Mouse (Mus musculus) lung, embryonic 15.5 days (tissue): ENCODE results near the gene Ep400. TPM values are rescaled to one million over a fixed set of nuclear protein-coding genes. Genes with fewer than 3 reads are reported as not detected.
A peak's percentile ranks its signal among the peaks of the same experiment; 100 is the strongest.
"Not testable (repeated sequence)": the region's sequence is repeated elsewhere in the genome, so short reads cannot be mapped to it uniquely, and the experiment has no call there.

Experiments used
- ATAC-seq: fragments of 200-750 bp; cut with Nextera tagmentation; 2 replicates; pipeline ENCODE4 v1.8.0; 2017; ENCODE audit warnings: moderate number of reproducible peaks, borderline replicate concordance; ENCODE audit not compliant: low FRiP score, low TSS enrichment; ENCODE audit errors: extremely low read depth
- H3K27ac ChIP-seq: fragments of 300-500 bp; sonication (generic); 2 replicates; pipeline ENCODE4 v1.5.1; 2015; ENCODE audit warnings: moderate library complexity, mild to moderate bottlenecking, inconsistent platforms
- H3K27me3 ChIP-seq: fragments of 300-500 bp; sonication (generic); 2 replicates; pipeline ENCODE4 v1.6.1; 2015; ENCODE audit warnings: inconsistent platforms
- H3K36me3 ChIP-seq: fragments of 300-500 bp; sonication (generic); 2 replicates; pipeline ENCODE4 v1.6.1; 2015; ENCODE audit warnings: inconsistent platforms
- H3K4me1 ChIP-seq: fragments of 300-500 bp; sonication (generic); 2 replicates; pipeline ENCODE4 v1.6.1; 2015; ENCODE audit warnings: inconsistent platforms
- H3K4me2 ChIP-seq: fragments of 300-500 bp; sonication (generic); 2 replicates; pipeline ENCODE4 v1.6.1; 2015; ENCODE audit warnings: inconsistent platforms, mild to moderate bottlenecking, moderate library complexity
- H3K4me3 ChIP-seq: fragments of 300-500 bp; sonication (generic); 2 replicates; pipeline ENCODE4 v1.5.1; 2015; ENCODE audit warnings: mild to moderate bottlenecking, inconsistent platforms
- H3K9ac ChIP-seq: fragments of 300-500 bp; sonication (generic); 2 replicates; pipeline ENCODE4 v1.6.1; 2015; ENCODE audit warnings: inconsistent platforms
- H3K9me3 ChIP-seq: fragments of 300-500 bp; sonication (generic); 2 replicates; pipeline ENCODE4 v1.6.1; 2016; ENCODE audit warnings: inconsistent platforms
- WGBS: fragments of 180-500 bp; shearing (Covaris S2); methylation state at CpG from one replicate; pipeline ENCODE4 v1.1.7; 2015; 5-methylcytosine and 5-hydroxymethylcytosine counted together
- polyA plus RNA-seq: library from polyadenylated mRNA; unstranded; fragments of >200 nt; fragmentation: Nextera tagmentation; extraction: Ambion mirVana; gene quantifications from 2 replicates; pipeline ENCODE4 v1.2.1, GENCODE M21; 2015

Gene Ep400
- polyA plus RNA-seq, 1 experiment from 2014 or later: 46.5 TPM

DNA sequence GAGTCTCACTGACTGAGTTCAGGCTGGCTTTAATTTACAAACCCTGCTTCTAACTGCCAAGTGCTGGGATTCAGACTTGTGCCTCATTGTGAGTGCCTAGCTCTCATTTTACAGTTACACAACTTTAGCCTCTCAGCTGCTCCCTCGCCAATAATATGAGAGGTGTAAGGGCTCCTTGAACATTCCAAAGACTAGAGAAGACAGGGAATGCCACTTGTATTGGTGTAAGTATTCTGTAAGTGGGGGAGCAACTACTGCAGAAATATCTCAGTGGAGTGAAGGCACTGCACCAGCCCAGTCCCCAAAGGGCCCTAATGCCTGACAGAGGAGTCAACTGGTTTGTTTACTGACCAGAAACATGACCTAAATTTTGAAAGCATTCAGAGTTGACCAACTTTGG lies 42.7 kb downstream of the Ep400 start:
- H3K9ac ChIP-seq: no peak overlapping the region
- H3K4me3 ChIP-seq: no peak overlapping the region
- 72% methylated on average over 1 of the region's 1 CpGs for WGBS
- no peaks in the 10 kb centered on the region for H3K4me1 ChIP-seq
- H3K4me2 ChIP-seq: no peak overlapping the region
- H3K27me3 ChIP-seq: no peaks in the 10 kb centered on the region
- peaks cover 75% of the 10 kb centered on the region for H3K36me3 ChIP-seq
- H3K27ac ChIP-seq: no peak overlapping the region
- H3K9me3 ChIP-seq: no peaks in the 10 kb centered on the region
- no peak for ATAC-seq

DNA sequence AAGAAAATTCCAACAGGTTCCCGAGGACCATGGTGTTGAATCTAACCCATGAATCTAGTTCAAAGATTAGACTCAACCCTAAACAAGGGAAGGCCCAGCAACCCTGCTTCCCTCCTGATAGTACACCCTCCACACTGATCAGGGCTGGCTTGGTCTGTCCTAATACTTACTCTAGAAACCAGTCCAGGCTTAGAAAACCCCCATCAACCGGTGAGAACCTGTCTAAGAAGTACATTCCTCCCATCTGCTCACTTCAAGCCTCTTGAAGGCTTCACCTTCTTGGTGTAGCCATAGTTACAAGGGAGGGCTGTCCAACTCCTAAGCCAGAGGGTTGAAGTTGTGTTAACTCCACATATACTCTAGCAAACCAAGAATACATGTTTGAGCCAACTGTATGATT lies 47.0 kb downstream of the Ep400 start:
- no peak overlapping the region for H3K9ac ChIP-seq
- WGBS: 75% methylated on average over 2 of the region's 2 CpGs
- H3K4me3 ChIP-seq: no peak overlapping the region
- H3K27me3 ChIP-seq: no peaks in the 10 kb centered on the region
- H3K27ac ChIP-seq: no peak overlapping the region
- no peaks in the 10 kb centered on the region for H3K9me3 ChIP-seq
- no peak overlapping the region for H3K4me2 ChIP-seq
- H3K36me3 ChIP-seq: peaks cover 71% of the 10 kb centered on the region
- H3K4me1 ChIP-seq: no peaks in the 10 kb centered on the region
- no peak for ATAC-seq

DNA sequence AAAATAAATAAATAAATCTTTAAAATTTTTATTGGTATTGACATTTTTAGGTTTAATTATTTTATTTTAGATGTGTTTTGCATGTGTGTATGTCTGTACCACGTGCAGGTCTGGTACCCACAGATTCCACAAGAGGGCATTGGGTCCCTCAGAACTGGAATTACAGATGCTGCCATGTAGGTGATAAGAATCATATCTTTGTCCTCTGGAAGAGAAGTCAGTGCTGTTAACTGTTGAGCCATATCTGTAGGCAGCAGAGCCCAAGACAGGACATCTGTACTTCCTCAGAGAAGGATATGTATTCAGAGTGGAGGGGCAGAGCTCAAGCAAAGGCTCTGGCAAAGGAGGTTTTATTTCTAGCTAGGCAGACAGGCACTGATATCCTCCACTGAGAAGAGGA lies 49.1 kb downstream of the Ep400 start:
- not testable (repeated sequence) for H3K27ac ChIP-seq, H3K9me3 ChIP-seq, H3K4me2 ChIP-seq, H3K4me3 ChIP-seq, H3K27me3 ChIP-seq, H3K9ac ChIP-seq, H3K4me1 ChIP-seq, ATAC-seq
- WGBS: 86% methylated on average over 1 of the region's 1 CpGs
- peaks cover 65% of the 10 kb centered on the region for H3K36me3 ChIP-seq

DNA sequence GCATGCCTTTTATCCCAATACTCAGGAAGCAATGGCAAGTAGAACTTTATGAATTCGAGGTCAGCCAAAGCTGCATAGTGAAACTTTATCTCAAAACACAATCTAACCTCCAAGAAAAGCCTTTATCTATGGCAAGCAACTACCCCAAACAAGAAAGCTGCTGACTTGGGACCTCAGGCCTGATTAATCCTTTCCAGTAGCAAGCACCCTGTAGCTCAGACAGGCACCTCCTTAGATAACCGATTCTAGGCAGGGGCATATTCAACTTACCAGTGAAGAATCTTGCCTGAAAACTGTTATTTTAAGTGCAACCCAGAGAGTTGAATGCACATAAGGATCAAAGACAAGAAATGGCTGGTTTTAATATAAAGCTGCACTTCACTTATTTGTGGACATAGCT lies 59.1 kb downstream of the Ep400 start:
- no peak for ATAC-seq
- Histone ChIP-seq H3K4me3 (no peak overlapping the region), H3K4me2 (no peak overlapping the region), H3K27ac (no peak overlapping the region), H3K36me3 (peaks cover 47% of the 10 kb centered on the region), H3K9ac (no peak overlapping the region), H3K27me3 (no peaks in the 10 kb centered on the region), H3K9me3 (no peaks in the 10 kb centered on the region), H3K4me1 (no peaks in the 10 kb centered on the region)
- 87% methylated on average over 2 of the region's 2 CpGs for WGBS

DNA sequence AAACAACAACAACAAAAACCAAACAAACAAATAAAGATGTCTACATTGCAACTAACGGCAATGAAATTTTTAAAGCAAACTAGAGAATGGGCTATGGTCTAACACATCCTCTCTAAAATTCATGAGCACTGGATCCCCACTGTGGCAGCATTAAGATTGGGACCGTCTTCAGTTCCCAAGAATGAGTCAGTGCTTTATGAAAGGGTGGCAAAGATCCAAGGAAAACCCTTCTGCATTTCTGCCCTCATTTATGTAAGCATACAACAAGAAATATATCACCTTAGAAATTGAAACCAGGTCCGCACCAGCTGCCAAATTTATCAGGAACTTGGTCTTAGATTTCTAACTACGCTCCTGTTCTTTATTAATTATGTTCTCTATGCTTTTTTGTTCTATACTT lies 61.3 kb downstream of the Ep400 start:
- Histone ChIP-seq H3K9me3 (no peaks in the 10 kb centered on the region), H3K4me3 (no peak overlapping the region), H3K9ac (no peak overlapping the region), H3K4me1 (no peaks in the 10 kb centered on the region), H3K4me2 (no peak overlapping the region), H3K36me3 (peaks cover 69% of the 10 kb centered on the region), H3K27ac (no peak overlapping the region), H3K27me3 (no peaks in the 10 kb centered on the region)
- WGBS: 90% methylated on average over 4 of the region's 4 CpGs
- ATAC-seq: no peak

DNA sequence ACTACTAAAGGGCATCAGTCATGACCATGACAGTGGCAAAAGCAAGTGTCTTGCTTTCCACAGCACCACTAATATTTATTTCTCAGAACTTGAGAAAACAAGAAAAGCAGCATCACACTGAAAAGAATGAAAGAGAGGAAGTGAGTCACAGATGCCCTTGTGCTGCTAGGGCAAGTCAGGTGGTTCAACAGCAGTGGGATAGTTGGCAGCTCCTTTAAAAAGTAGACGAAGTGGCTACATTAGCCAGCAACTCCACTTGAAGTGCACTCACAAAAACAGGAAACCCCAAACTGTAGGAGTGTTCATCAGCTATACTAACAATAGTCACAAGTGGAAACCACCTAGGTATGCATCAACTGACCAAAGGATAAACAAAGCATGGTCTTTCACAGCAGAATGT lies 66.5 kb downstream of the Ep400 start:
- H3K4me3 ChIP-seq: no peak overlapping the region
- no peak overlapping the region for H3K9ac ChIP-seq
- ATAC-seq: no peak
- no peak overlapping the region for H3K4me2 ChIP-seq
- H3K36me3 ChIP-seq: peaks cover 96% of the 10 kb centered on the region
- 61% methylated on average over 1 of the region's 1 CpGs for WGBS
- no peak overlapping the region for H3K27ac ChIP-seq
- no peaks in the 10 kb centered on the region for H3K9me3 ChIP-seq
- no peaks in the 10 kb centered on the region for H3K27me3 ChIP-seq
- no peaks in the 10 kb centered on the region for H3K4me1 ChIP-seq

DNA sequence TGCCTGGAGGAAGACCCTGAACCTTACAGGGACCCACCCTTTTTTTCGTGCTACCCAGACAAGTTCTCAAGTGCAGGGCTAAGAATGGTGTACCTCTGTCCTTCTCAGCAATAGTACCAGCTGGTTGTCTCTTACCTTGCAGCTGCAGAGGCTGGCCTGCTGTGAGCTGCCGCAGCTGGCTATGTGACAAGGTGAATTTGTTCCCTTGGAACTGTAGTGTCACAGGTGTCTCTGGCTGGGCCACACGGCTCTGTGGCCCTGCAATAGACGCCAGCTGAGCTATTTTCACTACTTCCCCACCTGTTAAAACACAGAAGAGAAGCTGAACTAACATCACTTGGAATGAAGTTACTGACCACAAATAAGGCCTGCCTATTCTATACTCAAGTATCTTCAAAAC lies 71.9 kb downstream of the Ep400 start:
- Histone ChIP-seq H3K27ac (no peak overlapping the region), H3K4me2 (no peak overlapping the region), H3K9ac (no peak overlapping the region), H3K9me3 (no peaks in the 10 kb centered on the region), H3K36me3 (peaks cover 91% of the 10 kb centered on the region), H3K4me1 (no peaks in the 10 kb centered on the region), H3K4me3 (no peak overlapping the region), H3K27me3 (no peaks in the 10 kb centered on the region)
- no peak for ATAC-seq
- WGBS: 85% methylated on average over 4 of the region's 4 CpGs

DNA sequence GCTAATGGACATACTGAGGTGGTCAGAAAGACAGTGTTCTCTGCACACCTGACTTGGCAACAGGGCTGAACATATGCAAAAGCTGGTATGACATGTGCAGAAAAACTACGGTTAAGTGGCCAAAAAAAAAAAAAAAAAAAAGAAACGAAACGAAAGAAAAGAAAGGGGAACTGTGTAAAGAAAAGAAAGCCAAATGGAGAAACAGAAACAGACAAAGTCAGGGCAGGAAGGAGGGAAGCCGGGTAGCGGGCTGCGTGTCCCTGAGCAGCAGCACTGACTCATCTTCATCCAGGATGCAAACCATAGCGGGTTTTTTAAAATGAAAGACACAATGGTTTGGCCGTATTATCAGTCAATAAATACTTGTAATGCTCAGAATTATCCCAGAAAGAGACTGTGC lies 88.5 kb downstream of the Ep400 start:
- peaks cover 89% of the 10 kb centered on the region for H3K36me3 ChIP-seq
- H3K9ac ChIP-seq: no peak overlapping the region
- no peak overlapping the region for H3K27ac ChIP-seq
- H3K9me3 ChIP-seq: no peaks in the 10 kb centered on the region
- ATAC-seq: no peak
- H3K4me1 ChIP-seq: no peaks in the 10 kb centered on the region
- H3K27me3 ChIP-seq: no peaks in the 10 kb centered on the region
- H3K4me2 ChIP-seq: no peak overlapping the region
- H3K4me3 ChIP-seq: no peak overlapping the region
- WGBS: 86% methylated on average over 8 of the region's 8 CpGs

DNA sequence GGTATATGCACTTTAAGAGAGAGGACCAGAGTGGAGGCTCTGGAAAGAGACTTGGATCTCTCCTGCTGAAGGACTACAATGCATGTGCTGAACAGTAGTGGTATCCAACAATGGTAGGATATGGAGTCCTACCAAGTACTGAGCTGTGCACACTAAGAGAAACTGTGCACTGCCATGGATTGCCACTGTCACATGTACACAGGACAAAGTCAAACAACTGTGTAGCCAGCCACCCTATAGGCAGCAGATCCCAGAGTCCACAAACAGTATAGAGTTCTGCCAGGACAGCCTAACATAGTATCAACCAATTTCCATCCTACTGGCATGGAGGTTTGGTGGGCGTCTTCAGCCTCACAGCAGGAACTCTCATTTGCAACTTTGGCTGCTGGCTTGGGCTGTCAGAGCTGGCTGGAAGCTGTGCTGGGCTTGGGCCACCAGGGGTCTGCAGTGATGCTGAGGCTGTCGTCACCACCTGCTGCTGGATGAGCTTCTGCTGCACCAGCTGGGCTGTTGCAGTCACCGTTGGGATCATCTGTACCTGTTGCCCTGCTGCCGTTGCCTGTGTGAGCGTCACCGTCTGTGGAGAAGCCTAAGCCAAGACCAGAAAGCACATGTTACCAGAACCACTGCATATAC lies 104.9 kb downstream of the Ep400 start:
- Histone ChIP-seq H3K4me3 (no peak overlapping the region), H3K4me2 (no peak overlapping the region), H3K9me3 (no peaks in the 10 kb centered on the region), H3K36me3 (peaks cover 82% of the 10 kb centered on the region), H3K27ac (no peak overlapping the region), H3K4me1 (no peaks in the 10 kb centered on the region), H3K27me3 (no peaks in the 10 kb centered on the region), H3K9ac (no peak overlapping the region)
- 66% methylated on average over 6 of the region's 6 CpGs for WGBS
- ATAC-seq: no peak; the same call in 1 of the 2 replicates

DNA sequence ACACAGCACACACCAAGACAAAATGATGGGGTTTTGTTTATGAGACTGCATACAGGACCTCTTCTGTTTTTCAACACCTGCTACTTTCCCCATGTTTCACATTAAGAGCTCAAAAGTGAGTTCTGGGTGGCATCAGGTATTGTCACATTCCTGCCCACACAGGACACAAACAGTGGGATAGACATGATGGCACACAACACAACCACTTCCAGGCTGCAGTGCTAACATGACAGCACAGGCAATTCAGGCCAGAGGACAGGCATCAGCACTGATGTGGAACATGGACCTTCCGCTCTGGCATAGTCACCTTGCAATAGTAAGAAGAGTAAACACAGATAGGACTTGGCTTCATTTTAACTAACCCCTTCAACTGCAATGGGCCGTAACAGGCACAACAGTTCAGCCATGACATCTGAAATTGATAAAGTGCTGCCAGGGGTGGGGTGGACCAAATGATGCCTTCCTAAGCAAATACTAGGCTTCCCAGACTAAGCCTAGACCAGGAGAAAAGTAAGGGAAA lies 105.7 kb downstream of the Ep400 start:
- H3K9ac ChIP-seq: no peak overlapping the region
- no peaks in the 10 kb centered on the region for H3K9me3 ChIP-seq
- H3K4me1 ChIP-seq: no peaks in the 10 kb centered on the region
- ATAC-seq: no peak
- WGBS: 91% methylated on average over 2 of the region's 2 CpGs
- H3K36me3 ChIP-seq: peaks cover 82% of the 10 kb centered on the region
- no peak overlapping the region for H3K4me3 ChIP-seq
- no peaks in the 10 kb centered on the region for H3K27me3 ChIP-seq
- no peak overlapping the region for H3K4me2 ChIP-seq
- no peak overlapping the region for H3K27ac ChIP-seq

DNA sequence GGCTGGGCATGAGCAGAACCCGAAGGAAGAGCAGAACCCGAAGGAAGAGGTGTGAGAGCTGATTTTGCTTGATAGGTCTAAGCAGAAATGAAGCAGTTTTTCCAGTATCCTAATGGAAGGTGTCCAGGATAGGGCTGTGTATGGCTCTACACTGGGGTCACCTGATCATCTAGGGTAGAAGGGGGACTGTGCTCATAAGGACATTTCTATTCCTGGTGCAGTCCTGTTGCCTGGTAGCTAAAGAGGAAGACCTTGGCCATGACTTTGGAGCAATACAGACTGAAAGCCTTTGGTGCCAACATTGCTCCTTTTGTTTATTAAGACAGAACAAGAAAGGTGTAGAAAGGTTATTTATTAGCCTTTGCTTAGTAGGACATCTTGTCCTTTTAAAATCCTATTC lies 106.5 kb downstream of the Ep400 start:
- H3K4me1 ChIP-seq: no peaks in the 10 kb centered on the region
- H3K4me3 ChIP-seq: no peak overlapping the region
- no peak overlapping the region for H3K27ac ChIP-seq
- ATAC-seq: no peak
- H3K4me2 ChIP-seq: no peak overlapping the region
- 89% methylated on average over 2 of the region's 2 CpGs for WGBS
- no peak overlapping the region for H3K9ac ChIP-seq
- no peaks in the 10 kb centered on the region for H3K27me3 ChIP-seq
- H3K36me3 ChIP-seq: peaks cover 83% of the 10 kb centered on the region
- no peaks in the 10 kb centered on the region for H3K9me3 ChIP-seq

DNA sequence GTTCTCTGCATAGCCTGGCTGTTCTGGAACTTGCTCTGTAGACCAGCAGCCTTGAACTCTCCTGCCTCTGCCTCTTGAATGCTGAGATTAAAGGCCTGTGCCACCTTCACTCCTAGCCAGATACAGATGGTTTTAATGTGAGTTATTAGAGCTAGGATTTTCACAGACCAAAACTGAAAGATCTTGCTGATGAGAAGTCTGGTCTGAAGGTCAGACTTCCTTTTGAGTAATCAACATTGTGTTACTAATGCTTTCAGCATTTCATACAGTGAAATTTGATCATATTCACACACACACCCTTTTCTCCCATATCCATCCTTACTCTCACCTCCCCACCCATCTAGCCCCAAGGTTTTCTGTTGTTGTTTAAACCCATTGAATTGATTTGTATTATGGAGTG lies 110.8 kb downstream of the Ep400 start:
- H3K9me3 ChIP-seq: no peaks in the 10 kb centered on the region
- ATAC-seq: no peak
- H3K4me1 ChIP-seq: peaks cover 2% of the 10 kb centered on the region
- peaks cover 81% of the 10 kb centered on the region for H3K36me3 ChIP-seq
- no peak overlapping the region for H3K4me2 ChIP-seq
- H3K27me3 ChIP-seq: no peaks in the 10 kb centered on the region
- no peak overlapping the region for H3K9ac ChIP-seq
- no peak overlapping the region for H3K27ac ChIP-seq
- no peak overlapping the region for H3K4me3 ChIP-seq

DNA sequence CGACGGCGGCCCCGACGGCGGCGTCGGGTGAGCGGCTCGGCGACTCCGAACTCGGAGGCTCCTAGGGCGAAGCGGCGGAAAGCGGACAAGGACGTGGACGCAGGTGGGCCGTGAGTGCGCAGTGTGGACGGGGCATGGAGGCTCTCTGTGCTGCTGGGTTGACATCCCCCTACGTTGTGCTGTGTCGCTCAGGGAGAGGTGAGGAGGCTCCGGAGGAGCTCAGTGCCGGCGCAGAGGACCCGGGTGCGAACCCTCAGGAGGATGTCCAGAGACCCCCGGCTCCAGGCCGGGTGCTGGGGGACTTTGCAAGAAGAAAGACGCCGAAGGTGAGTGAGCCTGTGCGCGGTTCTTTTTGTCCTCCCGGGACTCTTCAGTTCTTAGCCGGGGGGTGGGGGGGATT lies 116.8 kb downstream of the Ep400 start:
- Histone ChIP-seq H3K4me3 (peak overlapping the region; percentile 77), H3K27ac (no peak overlapping the region), H3K4me2 (peak overlapping the region; percentile 89), H3K36me3 (peaks cover 67% of the 10 kb centered on the region), H3K4me1 (peaks cover 17% of the 10 kb centered on the region), H3K9ac (peak overlapping the region; percentile 88), H3K27me3 (no peaks in the 10 kb centered on the region), H3K9me3 (no peaks in the 10 kb centered on the region)
- ATAC-seq: peak; percentile 47; the same call in 1 of the 2 replicates
- WGBS: 3% methylated on average over 37 of the region's 37 CpGs
